Mouse (Mus musculus): ENCODE data around the gene Mecom.

Mecom gene

GRCm38 (mm10) chr3:29963447-29963846 is 584.4 kb downstream of the Mecom start:
- no peak for DNase-seq (ENCODE audit: low spot score in 2 of 2)

GRCm38 (mm10) chr3:29959051-29959450 is 588.8 kb downstream of the Mecom start:
- no peak for DNase-seq (ENCODE audit: low spot score in 2 of 2)

GRCm38 (mm10) chr3:29957365-29958236 is 590.2 kb downstream of the Mecom start:
- DNase-seq (ENCODE audit: low spot score in 2 of 2) = no peak

- DNase-seq (ENCODE audit: low spot score in 2 of 2) = no peak
Observed at GRCm38 (mm10) chr3:29953269-29953668, 594.5 kb downstream of the Mecom start.

GRCm38 (mm10) chr3:29950853-29951252 is 597.0 kb downstream of the Mecom start:
- DNase-seq (ENCODE audit: low spot score in 2 of 2) = no peak

- DNase-seq (ENCODE audit: low spot score in 2 of 2) = no peak
Observed at GRCm38 (mm10) chr3:29903596-29904308, 644.1 kb downstream of the Mecom start.
